Mouse (Mus musculus) T-helper 2 cell (primary cell): ENCODE data around the gene Zfp593.
"Not testable (repeated sequence)": the region's sequence is repeated elsewhere in the genome, so short reads cannot be mapped to it uniquely, and the experiment has no call there.

Source experiments
- in situ Hi-C: fragments of 300-600 bp; cut with MboI, MseI; formaldehyde crosslinking; loops from one replicate; pipeline ENCODE4 v1.15.1; 2025; ENCODE audit warnings: high pct_unique_total_duplicates

Zfp593 gene

DNA sequence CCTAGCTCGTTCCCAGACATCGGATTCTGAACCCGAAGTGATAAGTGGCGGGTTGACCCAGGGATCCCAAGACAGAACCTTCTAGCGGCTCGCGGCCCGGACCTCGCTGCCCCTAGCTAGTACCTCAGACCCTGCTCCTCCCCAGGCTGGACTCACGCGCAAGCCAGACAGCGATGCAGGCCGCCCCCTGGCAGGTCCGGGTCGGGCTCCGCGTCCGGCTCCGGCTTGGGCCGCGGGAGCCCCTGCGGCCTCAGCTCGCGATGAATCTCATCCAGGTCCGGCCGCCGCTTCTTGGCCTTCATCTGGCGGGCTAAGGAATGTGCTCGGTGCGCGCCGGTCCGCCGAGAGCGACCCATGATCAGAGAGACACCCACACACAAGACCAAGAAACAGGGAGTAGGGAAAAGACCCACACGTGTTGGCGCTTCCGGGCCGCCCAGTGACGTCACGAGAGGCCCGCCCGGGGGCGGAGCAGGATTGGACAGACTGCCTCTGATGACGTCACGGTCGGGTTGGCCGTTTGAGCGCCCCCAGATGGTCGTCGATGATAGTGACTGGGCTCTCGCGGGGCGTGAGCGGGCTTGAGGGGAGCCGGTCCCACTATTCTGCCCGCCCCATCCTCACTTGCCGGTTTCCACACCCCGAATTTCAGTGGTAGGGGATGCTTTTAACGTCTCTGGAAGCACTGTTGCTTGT, at the start of gene Zfp593:
TSS of gene Zfp593 (minus strand) at position 445 of the 696 bp plus-strand sequence.
- in situ Hi-C loops, result no loop called here

GRCm38 (mm10) chr4:134293692-134294163, 48.3 kb upstream of the Zfp593 start:
- in situ Hi-C loops, result no loop called here

GRCm38 (mm10) chr4:134293061-134293691, 47.8 kb upstream of the Zfp593 start:
- in situ Hi-C loops, result no loop called here

DNA sequence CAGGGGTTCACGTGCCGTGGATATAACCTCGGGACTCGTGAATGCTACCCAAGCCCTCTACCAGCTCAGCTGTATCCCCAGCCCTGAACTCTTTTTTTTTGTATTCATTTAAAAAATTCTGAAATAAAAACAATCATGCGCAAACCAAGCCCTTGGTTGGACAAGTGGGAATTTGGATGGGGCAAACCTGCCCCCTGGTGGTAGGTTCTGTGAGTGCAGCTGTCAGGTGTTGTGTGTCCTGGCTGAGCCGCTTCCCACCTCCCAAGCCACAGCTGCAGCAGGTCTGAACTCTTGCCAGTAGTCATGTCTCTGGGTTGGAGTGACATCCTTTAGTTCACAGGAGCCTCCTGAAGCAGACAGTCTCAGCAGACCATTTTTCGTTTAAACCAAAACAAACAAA, 46.7 kb upstream of the Zfp593 start:
- in situ Hi-C loops, result no loop called here

- in situ Hi-C loops, result no loop called here
Observed at GRCm38 (mm10) chr4:134288397-134289256, 43.2 kb upstream of the Zfp593 start.

GRCm38 (mm10) chr4:134287575-134288025, 42.2 kb upstream of the Zfp593 start, which contains the start of gene Pdik1l:
Gene Pdik1l (minus strand): TSS chr4:134287895.
- in situ Hi-C loops, result no loop called here

DNA sequence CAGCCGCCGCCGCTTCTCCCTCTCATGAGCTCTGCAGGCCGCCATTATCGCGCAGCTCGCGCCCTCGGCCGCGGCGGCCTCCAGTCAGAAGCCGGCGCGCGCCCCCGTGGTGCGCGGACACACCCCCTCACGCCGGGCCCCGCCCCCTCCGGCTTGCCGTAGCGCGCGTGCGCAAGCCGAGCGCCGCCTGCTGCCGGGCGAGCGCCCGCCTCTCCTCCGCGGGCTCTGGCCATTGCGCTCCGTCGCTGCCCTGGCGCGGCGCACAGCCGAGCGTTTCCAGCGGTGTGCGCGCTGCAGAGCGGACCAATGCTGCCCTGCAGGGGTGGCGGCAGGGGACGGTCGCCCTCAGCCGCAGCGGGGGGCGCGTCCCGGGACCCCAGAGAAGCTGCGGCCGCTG, 41.8 kb upstream of the Zfp593 start:
- in situ Hi-C loops, result no loop called here

DNA sequence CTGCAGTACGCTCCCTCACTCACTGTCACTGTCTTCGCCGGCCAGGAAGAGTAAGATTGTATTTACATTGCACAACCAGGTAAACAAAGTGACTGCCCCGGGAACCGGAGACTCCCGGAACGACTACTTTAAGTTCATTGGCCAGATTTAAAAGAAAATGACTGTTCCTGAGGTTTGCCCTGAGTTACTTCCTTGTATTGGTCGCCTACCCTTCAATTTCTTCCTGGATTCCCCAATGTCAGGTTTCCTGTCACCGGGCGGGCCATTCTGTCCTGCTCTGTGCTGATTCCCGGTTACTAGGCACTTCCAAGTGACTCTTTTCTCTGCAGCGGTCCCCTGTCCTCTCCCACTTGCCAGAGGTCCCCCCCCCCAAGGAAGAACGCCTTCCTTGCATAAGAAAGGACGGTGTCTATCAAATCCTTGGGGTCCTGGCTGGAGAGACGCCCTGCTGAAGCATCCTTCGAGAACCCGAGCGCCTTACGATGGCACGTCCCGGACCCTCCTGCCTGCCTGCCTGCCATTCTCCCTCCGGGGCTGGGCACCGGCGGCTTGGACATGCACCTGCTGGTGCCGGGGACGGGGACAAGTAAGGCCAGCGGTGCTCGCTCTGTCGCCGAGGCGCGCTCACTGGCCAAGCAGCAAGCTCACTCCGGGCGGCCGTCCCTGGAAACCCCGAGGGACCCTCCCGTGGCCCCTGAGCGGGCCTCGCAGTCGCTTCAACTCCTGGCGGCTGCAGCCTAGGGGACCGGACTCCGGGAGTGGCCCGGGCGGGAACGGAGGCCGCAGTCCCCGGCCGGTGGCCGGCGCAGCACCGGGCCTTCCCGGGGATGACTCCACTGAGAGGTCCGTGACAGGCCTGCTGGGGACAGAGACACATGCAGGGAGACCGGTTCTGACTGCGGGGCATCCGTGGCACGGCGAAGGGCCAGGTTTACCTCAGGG, 41.1 kb upstream of the Zfp593 start:
- in situ Hi-C loops, result no loop called here

DNA sequence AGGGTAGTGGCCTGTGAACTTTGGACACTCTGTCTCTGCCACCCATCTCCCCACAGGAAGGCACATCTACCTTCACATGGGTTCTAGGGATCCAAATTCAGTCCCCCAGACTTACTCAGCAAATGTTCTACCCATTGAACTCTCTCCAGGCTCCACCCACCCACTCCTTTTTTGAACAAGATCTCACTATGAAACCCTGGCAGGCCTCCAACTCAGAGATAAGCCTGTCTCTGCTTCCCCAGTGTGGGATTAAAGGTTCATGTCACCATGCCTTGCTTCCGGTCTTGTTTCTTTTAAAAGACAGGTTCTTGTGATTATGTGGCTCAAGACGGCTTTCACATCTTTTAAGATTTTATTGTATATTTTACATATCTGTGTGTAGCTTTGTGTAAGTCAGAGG, 39.5 kb upstream of the Zfp593 start:
- in situ Hi-C loops, result no loop called here

DNA sequence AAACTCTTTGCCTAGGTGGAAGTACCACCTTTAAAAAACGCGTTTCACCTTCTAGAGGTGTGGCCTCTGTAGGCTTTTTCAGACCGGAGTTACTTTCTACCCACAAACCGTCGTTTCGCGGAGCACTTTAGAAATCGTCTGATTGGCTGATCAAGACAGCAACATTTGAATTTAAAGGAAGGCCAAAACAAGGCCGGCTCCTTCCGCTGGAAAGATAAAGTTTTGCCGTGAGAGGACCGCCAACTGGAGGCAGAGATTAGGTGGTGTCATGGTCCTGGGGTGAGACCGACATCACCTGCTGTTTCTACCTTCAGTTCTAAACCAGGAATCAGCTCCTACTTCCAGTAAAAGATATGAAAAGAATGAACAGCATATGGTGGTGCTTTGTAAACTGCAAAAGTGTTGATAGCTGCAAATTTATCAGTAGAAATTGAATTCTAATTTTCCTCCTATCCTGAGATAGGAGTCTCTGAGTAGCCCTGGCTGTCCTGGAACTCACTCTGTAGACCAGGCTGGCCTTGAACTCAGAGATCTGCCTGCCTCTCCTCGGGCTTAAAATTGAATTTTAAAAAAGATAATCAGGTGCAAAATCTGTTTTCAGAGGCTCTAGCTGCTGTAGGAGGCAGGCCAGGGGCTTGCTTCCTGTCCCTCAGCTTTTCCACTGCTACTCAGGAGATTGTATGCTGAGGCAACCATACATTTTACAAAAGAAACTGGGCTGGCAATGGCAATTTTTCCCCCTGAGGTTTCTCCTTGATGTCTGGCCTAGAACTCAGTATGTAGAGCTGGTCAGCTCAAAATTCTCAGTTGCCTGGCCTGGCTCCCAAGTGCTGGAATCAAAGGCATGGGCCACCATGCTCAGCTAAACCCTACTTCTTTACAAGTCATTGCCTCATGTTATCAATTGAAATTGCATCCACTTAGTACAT, 28.3 kb upstream of the Zfp593 start:
- in situ Hi-C loops, result no loop called here

DNA sequence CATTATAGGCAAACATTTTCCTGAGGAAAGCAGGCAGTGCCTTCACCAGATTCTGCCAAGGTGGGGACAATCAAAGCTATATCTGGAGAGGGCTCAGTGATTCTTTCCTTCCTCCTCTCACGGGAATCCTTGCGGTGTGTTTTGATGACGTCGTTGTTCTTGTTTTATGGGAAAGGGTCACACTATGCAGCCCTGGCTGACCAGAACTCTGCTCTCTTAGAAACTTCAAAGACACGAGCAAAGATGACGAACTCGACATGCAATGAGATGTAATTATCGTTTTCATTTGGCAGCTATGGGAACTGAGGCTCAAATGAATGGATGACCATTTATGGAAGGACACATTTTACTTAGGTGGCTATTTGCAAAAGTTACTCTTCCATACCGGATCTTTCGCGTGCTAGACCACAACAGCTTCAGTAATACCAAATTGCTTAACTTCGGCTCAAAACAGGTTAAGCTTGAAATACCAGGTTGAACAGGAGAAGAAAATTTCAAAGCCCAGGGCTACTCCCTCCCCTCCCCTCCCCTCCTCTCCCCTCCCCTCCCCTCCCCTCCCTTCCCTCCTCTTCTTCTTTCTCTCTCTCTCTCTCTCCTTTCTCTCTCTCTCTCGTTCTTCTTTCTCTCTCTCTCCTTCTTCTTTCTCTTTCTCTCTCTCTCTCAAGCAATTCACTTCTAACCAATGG, 27.5 kb upstream of the Zfp593 start:
- in situ Hi-C loops, result no loop called here

DNA sequence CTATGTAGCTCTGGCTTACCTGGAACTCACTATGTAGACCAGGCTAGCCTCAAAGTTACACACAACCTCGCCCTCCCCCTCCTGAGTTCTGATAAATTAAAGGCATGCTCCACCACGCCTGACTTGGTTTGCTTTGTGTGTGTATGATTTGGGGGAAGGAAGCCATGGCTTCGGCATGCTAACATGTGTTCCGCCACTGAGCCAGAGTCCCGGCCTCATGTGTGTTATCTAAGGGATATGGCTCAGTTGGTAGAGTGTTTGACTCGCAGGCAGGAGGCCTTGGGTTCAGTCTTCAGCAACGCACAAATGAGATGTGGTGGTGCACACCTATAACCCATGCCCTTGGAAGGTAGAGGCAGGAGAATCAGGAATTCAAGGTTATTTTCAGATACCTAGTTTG, 26.6 kb upstream of the Zfp593 start:
- in situ Hi-C loops, result no loop called here

- in situ Hi-C loops, result not testable (repeated sequence)
Observed at GRCm38 (mm10) chr4:134269622-134270021, 24.2 kb upstream of the Zfp593 start.

GRCm38 (mm10) chr4:134268102-134268655, 22.8 kb upstream of the Zfp593 start:
- in situ Hi-C loops, result no loop called here

GRCm38 (mm10) chr4:134265860-134266585, 20.6 kb upstream of the Zfp593 start:
- in situ Hi-C loops, result no loop called here

GRCm38 (mm10) chr4:134263191-134263590, 17.8 kb upstream of the Zfp593 start:
- in situ Hi-C loops, result no loop called here

GRCm38 (mm10) chr4:134258354-134258753, 13.0 kb upstream of the Zfp593 start:
- in situ Hi-C loops, result no loop called here
